Mouse (Mus musculus): ENCODE measurements at regions not wholly inside any gene's neighbourhood (a gene's known extent, or its start where the extent isn't known, plus 50 kb on each side); places are given as distances from the start of the nearest gene placed in this dataset.

DNA sequence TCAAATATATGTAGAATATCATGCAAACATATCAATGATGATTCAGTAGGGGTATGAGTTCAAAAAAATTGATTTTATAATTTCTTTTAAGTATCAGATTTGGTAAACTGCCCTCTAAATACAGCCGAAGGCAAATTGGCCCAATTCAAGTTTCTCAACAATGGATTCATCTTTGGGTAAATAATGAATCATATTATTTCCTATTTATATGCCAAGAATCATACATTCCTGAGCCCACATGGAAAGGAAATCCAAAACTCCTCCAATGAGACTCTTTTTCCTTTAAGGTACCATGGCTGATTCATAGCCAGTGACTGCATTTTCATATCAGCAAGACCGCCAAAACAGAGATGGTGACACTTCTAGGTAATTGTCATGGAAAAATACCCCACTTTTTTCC is 472.4 kb upstream of the Mpdz start:
- TF ChIP-seq CTCF (IDR thresholded peaks at IDR 0.05; ENCODE audit: low read depth, low read length) (no peak), POLR2A (IDR thresholded peaks at IDR 0.05; ENCODE audit: extremely low read depth, insufficient read depth, low read length) (no peak)

Data from liver, adult 2 months (tissue).